Mouse (Mus musculus): Measurements from ENCODE around the gene Mrpl12.

Gene Mrpl12

GRCm38 (mm10) chr11:120484265-120484981, at the start of gene Mrpl12:
TSS of gene Mrpl12 (plus strand) at chr11:120484613.
- peak; percentile 95 for DNase-seq (ENCODE audit: low spot score)

DNA sequence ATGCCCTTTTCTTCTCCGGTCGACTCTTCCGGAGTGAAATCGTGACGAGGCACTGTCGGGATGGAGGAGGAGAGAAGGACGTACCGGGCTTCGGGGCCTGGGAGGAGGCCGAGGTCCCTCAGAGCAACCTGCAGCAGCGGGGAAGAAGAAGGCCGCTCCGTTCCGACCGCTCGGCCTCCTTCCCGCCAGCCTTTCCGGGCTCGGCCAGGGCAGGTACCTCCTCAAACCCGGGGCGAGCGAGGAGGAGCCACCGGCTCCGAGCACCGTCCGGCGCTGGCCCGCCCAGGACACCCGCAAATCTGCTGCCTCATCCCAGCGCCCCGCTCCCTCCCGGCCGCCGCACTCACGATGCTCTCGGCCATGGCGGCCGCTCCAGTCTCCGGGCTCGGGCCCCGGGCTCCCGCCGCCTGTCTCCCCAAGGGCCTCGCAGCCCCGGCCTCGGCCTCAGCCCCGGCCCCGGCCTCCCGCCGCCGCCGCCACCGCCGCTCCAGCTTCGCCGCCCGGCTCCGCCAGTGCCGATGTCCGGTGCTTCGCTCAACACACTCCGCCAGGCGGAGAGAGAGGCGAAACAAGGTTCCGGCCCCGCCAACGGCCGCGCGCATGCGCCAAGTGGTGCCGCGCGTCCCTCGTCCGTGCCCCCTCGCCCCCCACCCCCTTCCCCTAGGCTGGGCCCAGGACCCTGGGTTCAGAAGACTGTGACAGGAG, 47.1 kb upstream of the Mrpl12 start, which contains the start of gene Nploc4:
Nploc4 (minus strand) TSS at position 557 of the 705 bp plus-strand sequence.
- DNase-seq (ENCODE audit: low spot score) = peak; percentile 84

DNA sequence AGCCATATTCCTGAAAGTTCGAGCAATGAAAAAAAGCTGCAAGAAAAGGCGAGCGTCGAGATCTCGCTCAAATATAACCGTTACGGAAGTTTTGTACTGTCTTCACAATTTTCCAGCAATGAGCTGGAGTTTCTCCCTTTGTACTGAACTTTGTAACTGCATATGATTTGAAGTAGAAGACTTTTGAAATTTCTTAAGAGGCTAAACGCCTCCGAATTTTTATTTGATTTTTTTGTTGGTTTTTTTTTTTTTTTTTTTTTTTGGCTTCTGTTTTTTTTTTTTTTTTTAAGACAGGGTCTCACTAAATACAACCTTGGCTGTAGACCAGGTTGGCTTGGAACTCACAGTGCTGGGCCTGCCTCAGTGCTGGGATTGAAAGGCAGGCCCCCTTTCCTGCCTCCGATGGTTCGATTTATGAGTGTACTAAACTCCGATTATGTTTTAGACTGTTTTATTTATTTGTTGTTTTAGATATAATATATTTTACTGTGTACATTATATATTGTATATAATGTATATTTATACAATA, 46.5 kb upstream of the Mrpl12 start:
- DNase-seq (ENCODE audit: low spot score) = no peak

GRCm38 (mm10) chr11:120442344-120442743, 42.1 kb upstream of the Mrpl12 start, which contains the start of gene Tspan10:
TSS of gene Tspan10 (plus strand) at chr11:120442644.
- no peak for DNase-seq (ENCODE audit: low spot score)

DNA sequence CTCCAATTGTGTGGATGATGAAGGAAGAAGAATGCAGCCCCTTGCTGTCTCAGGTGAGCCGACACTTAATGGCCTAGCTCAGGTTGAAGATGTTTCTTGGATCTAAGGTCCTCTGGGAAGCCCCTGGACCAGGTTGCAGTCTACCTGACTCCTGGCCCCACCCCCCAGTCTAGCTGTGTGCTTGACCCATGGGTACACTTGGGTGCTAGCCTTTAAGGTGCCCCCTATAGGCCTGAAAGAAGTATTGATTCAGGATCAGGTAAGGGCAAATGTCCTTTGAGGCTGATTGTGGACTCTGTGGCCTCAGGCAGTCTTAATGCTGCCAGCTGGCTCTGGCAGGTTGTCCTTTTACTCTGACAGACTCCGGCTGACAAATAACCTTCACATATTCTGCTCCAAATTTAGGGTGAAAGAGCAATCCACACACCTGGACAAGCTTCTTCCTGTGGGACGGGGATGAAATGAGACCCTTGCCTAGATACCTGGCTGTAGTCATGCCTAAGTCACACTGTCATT, 41.6 kb upstream of the Mrpl12 start:
- no peak for DNase-seq (ENCODE audit: low spot score)

- no peak for DNase-seq (ENCODE audit: low spot score)
Measured at GRCm38 (mm10) chr11:120444106-120444505, 40.3 kb upstream of the Mrpl12 start.

DNA sequence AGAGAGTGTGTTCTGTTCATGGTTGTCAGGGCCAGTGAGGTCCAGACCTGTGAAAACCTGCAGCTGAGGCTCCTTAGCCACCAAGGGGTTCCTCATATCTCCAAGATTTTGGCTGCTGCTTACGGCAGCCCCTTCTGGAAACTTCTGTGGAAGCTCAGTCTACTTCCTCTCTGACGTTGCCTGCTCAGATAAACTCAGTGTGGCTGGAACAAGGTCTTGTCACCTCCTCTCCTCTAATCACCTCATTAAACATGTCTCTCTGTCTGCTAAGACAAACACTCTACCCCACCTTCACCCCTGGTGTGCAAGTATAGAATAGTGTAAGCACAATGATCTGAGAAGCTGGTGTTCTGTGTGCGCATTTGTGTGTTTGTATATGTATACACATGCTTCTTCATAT, 38.9 kb upstream of the Mrpl12 start:
- no peak for DNase-seq (ENCODE audit: low spot score)

- no peak for DNase-seq (ENCODE audit: low spot score)
Measured at GRCm38 (mm10) chr11:120447179-120447578, 37.2 kb upstream of the Mrpl12 start.

- DNase-seq (ENCODE audit: low spot score) = no peak
Measured at GRCm38 (mm10) chr11:120452246-120452645, 32.2 kb upstream of the Mrpl12 start.

DNA sequence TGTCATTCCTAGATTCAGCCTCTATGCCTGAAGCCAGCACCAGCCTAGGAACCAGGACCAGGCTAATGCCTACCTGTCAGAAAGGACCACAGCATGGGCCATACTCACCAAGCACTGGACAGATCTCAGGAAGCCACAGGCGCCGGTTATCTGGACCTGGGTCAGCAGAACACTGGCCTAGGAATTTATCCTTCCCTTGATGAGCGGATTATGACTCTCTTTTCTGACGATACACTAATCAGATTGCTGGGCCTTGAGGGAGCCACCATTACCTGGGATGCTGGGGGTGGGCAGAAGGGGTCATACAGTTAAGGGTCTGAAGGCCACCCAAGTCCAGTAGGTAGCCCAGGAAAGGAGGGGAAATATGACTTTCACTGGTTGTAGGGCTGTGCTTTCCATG, 31.1 kb upstream of the Mrpl12 start, which contains the start of gene Pde6g:
Pde6g (minus strand) TSS at position 195 of the 400 bp plus-strand sequence.
- no peak for DNase-seq (ENCODE audit: low spot score)

DNA sequence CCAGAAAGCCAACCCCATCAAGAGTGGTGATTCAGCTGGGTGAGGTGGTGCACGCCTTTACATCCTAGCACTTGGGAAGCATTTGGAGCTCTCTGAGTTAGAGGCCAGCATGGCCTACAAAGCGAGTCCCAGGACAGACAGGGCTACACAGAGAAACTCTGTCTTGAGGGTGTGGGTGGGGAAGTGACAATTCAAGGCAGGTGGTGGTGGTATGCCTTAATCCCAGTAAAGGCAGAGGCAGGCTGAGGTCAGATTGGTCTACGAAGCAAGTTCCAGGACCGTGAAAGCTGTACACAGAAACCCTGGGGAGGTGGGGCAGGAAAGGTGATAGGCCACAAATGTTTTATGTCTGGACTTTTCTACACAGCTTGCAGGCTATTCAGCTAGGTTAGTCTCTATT, 29.4 kb upstream of the Mrpl12 start:
- DNase-seq (ENCODE audit: low spot score) = no peak

GRCm38 (mm10) chr11:120455413-120455812, 29.0 kb upstream of the Mrpl12 start:
- no peak for DNase-seq (ENCODE audit: low spot score)

GRCm38 (mm10) chr11:120457370-120457769, 27.0 kb upstream of the Mrpl12 start:
- no peak for DNase-seq (ENCODE audit: low spot score)

DNA sequence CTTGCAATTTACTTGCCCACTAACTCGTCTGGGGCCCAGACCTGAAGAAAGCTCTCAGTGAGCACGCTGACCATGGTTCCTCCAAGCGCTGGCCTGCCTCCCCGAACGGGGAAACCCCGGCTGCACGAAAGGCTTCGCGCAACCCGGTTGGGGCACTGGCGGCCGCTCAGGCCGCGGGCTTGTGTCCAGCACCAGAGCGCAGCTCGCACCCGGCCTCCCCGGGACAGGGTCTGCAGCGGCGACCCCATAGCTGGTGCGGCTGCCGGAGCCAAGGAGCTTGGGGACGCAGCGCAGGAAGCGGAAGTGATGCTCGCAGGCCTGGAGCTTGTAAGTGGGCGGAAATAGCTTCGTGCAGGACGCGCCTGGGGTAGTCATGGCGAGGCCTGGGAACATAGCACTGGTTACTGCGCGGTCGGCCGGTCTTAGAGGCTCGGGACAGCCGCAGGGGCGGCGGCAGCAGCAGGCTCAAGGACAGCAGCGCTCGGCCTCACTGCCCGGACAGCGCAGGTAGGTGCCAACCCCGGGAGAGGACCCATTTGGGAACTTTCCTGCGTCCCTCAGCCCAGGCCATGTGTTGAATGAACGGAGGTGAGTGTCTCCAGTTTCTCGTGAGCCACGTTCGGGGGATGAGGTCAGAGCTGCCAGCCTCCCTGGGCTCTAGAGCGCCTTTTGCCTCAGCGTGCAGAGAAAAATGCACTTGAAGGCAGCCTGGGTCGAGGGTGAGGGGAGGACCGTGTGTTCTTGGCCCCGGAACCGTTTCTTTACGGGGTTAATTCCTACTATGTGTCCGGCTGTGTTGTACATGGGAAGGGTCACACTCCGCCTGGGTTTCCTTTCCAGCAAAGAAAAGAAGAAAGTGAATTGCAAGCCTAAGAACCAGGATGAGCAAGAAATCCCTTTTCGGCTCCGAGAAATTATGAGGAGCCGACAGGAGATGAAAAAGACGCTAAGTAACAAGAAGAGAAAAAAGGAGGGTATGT, 26.4 kb upstream of the Mrpl12 start, which contains the start of the genes Oxld1 and Ccdc137:
Oxld1 (minus strand) TSS at position 297 of the 980 bp plus-strand sequence.
Ccdc137 (plus strand) TSS at position 344 of the 980 bp plus-strand sequence.
- peak; percentile 81 for DNase-seq (ENCODE audit: low spot score)

- no peak for DNase-seq (ENCODE audit: low spot score)
Measured at GRCm38 (mm10) chr11:120458847-120459597, 25.4 kb upstream of the Mrpl12 start.

DNA sequence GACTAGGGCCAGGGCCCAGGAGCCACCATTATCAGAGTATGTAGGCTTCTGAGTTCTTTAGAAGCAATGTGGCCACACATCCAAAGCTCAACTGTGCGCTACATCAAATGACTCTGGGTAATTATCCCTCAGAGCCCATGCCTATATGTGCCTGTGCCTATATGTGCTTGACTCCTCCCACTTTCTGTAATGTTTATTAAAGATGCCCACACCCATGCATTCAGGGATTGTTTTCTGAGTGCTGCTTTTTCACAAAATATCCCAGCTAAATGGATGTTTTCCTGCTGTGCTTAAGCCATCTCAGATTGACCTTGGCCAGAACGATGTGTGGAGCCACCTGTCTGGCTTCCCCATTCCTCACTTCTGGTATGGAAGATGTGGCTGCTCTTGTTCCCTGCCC, 20.9 kb upstream of the Mrpl12 start:
- no peak for DNase-seq (ENCODE audit: low spot score)

DNA sequence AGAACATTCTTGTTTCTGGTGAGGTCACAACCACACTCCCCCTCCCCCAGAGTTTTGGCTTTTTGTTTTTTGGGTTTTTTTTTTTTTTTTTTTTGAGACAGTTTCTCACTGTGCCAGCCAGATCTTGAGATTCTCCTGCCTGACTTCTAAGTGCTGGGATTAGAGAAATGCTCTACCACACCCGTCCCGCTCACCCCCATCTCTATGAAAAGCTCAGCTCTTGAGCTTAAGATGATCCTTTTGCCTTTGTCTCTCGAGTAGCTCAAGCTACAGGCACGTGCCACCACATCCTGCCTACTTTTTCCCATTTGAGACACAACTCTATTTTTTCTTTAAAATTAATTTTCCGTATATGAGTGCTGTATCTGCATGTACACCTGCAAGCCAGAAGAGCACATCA, 20.0 kb upstream of the Mrpl12 start:
- no peak for DNase-seq (ENCODE audit: low spot score)

DNA sequence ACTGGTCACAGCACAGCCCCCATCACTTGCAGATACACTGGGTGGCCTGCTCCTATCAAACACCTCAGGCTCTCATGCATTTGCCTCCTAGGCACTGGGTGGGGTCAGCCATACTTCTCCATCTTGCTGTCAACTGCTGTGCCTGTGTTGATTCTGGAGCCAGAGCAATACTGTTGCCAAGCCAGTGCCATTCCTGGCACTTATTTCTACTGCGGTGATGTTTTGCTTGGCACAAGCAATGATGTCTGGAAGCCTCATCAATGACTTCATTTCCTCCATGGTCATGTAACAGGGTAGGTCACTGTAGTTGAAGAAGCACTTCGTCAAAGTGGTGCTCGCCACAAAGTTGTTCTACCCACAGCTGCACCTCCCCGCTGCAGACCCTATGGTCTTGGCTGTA, 18.9 kb upstream of the Mrpl12 start:
- peak; percentile 60 for DNase-seq (ENCODE audit: low spot score)

- peak; percentile 98 for DNase-seq (ENCODE audit: low spot score)
Measured at GRCm38 (mm10) chr11:120467051-120467735, 17.2 kb upstream of the Mrpl12 start, which contains the start of gene Arl16. TSS of gene Arl16 (minus strand) at chr11:120467607.

DNA sequence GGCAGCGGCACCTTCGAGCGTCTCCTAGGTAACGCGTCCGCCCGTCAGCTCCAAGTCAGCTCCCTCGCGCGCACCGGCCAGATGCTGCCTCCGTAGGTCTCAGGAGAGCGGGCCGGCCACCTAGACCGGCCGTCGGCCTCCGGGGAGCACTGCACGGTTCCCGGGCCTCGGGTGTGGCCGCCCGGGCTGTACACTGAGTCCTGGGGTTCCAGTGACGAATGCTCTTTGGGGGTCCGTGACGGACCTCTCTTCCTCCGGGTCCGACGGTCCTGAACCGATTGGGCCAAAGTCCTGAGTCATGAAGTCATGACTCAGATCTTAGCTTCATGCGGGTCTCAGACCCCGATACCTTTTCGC, 16.7 kb upstream of the Mrpl12 start:
- DNase-seq (ENCODE audit: low spot score) = no peak
